Mouse (Mus musculus) liver, embryonic 14.5 days (tissue): ENCODE measurements around the gene Tbcc. TPM values are rescaled to one million over a fixed set of nuclear protein-coding genes. Genes with fewer than 3 reads are reported as not detected.
"Not testable (repeated sequence)": the region's sequence is repeated elsewhere in the genome, so short reads cannot be mapped to it uniquely, and the experiment has no call there.

ENCODE experiments used
- ATAC-seq: fragments of 200-750 bp; cut with Nextera tagmentation; 2 replicates; pipeline ENCODE4 v1.8.0; 2017; ENCODE audit warnings: moderate number of reproducible peaks, mild to moderate bottlenecking, moderate library complexity; ENCODE audit not compliant: insufficient read depth
- DNase-seq, 3 experiments: peaks; one replicate each; pipeline ENCODE4 v3.0.0-alpha.2; 2012 to 2013; ENCODE audit warnings: low read depth in 3 of 3, low spot score in 3 of 3
- H3K27ac ChIP-seq: fragments of 300-500 bp; sonication (generic); 2 replicates; pipeline ENCODE4 v1.5.1; 2014; ENCODE audit warnings: moderate library complexity, mild to moderate bottlenecking, control low read depth, inconsistent platforms
- H3K27me3 ChIP-seq: fragments of 300-500 bp; sonication (generic); 2 replicates; pipeline ENCODE4 v1.6.1; 2014; ENCODE audit warnings: mild to moderate bottlenecking, low read length, moderate library complexity; ENCODE audit not compliant: control insufficient read depth, insufficient read depth
- H3K36me3 ChIP-seq: fragments of 300-500 bp; sonication (generic); replicated peaks from 2 replicates; pipeline ENCODE4 v1.6.1; 2014; ENCODE audit warnings: low read depth; ENCODE audit not compliant: control insufficient read depth, insufficient read depth
- H3K4me1 ChIP-seq, 2 experiments: fragments of 200-500 bp in 1 of 2; fragments of 300-500 bp in 1 of 2; sonication (generic) in 1 of 2; replicated peaks; 2 replicates each; pipeline ENCODE4 v1.6.1; 2012 to 2014; ENCODE audit warnings: antibody characterized with exemption in 1 of 2, inconsistent platforms in 1 of 2, low read length in 1 of 2; ENCODE audit not compliant: control insufficient read depth in 2 of 2, insufficient read depth in 2 of 2
- H3K4me2 ChIP-seq: fragments of 300-500 bp; sonication (generic); 2 replicates; pipeline ENCODE4 v1.6.1; 2014; ENCODE audit warnings: low read depth, mild to moderate bottlenecking, control low read depth, moderate library complexity
- H3K4me3 ChIP-seq, 2 experiments: fragments of 200-500 bp in 1 of 2; fragments of 300-500 bp in 1 of 2; sonication (generic) in 1 of 2; 2 replicates each; pipeline ENCODE4 v1.5.1; 2012 to 2014; ENCODE audit warnings: low read depth in 2 of 2, low read length in 2 of 2, mild to moderate bottlenecking in 2 of 2, control low read depth in 1 of 2, inconsistent platforms in 1 of 2, moderate library complexity in 1 of 2; ENCODE audit not compliant: insufficient read depth in 1 of 2
- H3K9ac ChIP-seq: fragments of 300-500 bp; sonication (generic); replicated peaks from 2 replicates; pipeline ENCODE4 v1.6.1; 2014; ENCODE audit warnings: mild to moderate bottlenecking, control low read depth, moderate library complexity
- H3K9me3 ChIP-seq: fragments of 300-500 bp; sonication (generic); 2 replicates; pipeline ENCODE4 v1.6.1; 2016; ENCODE audit warnings: low read length, mixed read lengths; ENCODE audit not compliant: control insufficient read depth
- CTCF ChIP-seq: IDR thresholded peaks from 2 replicates; pipeline ENCODE4 v1.5.1; 2016; ENCODE audit warnings: antibody characterized with exemption, low read depth, control low read depth
- EP300 ChIP-seq: IDR thresholded peaks from 2 replicates; pipeline ENCODE4 v1.6.1; 2016; ENCODE audit warnings: antibody characterized with exemption, low read depth
- WGBS: fragments of 180-500 bp; shearing (Covaris S2); extraction: QIAGEN DNeasy Blood & Tissue Kit; methylation state at CpG from one replicate; pipeline ENCODE4 v1.1.7; 2014; ENCODE audit not compliant: insufficient replicate concordance; 5-methylcytosine and 5-hydroxymethylcytosine counted together
- polyA plus RNA-seq, 2 experiments: library from polyadenylated mRNA; depleted of rRNA in 1 of 2; stranded (reverse) in 1 of 2; unstranded in 1 of 2; fragments of >200 nt; fragmentation: Nextera tagmentation in 1 of 2; extraction: Ambion mirVana in 1 of 2; gene quantifications; 2 replicates each; pipeline versions ENCODE4 v1.2.1 to v1.2.3; 2012 to 2014

Tbcc gene
- polyA plus RNA-seq (2012; rRNA removed) (9.3 and 9.4 TPM in 2 replicates), polyA plus RNA-seq (2014; fragmentation: Nextera tagmentation; extraction: Ambion mirVana) (21.8 and 23.1 TPM in 2 replicates)

DNA sequence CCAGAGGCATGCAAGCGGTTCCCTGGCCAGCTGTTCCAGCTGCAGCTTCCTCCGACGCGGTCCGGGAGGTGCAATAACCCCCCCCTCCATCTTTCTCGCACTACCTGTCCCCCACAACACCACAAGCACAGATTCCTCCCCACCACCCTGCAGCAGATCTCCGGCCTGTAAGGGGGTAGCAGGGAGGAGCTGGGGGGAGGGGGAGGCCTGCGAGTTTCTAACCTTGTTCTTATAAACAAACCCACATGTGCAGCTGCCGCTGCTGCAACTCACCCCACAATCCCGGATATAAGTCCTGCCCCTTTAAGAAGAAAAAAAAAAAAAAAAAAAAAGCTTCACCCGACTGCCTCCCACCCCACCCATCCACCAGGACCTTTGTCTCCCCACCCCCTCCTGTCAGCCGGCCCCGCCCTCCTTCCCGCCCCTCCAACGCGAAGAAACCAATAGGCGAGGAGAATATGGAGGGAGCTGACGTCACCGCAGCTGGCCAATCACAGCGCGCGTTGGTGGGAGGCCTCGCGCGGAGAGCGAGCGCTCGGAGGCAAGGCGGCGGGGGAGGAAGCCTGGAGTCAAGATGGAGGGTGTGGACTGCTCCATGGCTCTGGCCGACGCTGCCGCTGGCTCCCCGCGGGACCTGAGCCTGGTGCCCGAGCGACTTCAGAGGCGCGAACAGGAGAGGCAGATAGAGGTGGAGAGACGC, at the start of gene Tbcc:
Gene Tbcc (plus strand): TSS at position 569 of the 700 bp plus-strand sequence.
- H3K27ac ChIP-seq: peak within 1 kb of the TSS; percentile 48
- peak within 1 kb of the TSS; percentile 97 for H3K4me2 ChIP-seq
- H3K9ac ChIP-seq: peak within 1 kb of the TSS; percentile 74
- H3K4me3 ChIP-seq: peak within 1 kb of the TSS; percentile 74 to 81
- H3K36me3 ChIP-seq: no peaks in the 10 kb centered on the region
- DNase-seq (peak; percentile 95 to 97 (median 96)), ATAC-seq (peak; percentile 88)
- no peaks in the 10 kb centered on the region for H3K9me3 ChIP-seq
- WGBS: under 1% methylated on average over 40 of the region's 40 CpGs
- no peak for TF ChIP-seq CTCF
- TF ChIP-seq EP300: no peak
- H3K4me1 ChIP-seq: peaks cover 26 to 34% of the 10 kb centered on the region in 2 experiments
- no peaks in the 10 kb centered on the region for H3K27me3 ChIP-seq

DNA sequence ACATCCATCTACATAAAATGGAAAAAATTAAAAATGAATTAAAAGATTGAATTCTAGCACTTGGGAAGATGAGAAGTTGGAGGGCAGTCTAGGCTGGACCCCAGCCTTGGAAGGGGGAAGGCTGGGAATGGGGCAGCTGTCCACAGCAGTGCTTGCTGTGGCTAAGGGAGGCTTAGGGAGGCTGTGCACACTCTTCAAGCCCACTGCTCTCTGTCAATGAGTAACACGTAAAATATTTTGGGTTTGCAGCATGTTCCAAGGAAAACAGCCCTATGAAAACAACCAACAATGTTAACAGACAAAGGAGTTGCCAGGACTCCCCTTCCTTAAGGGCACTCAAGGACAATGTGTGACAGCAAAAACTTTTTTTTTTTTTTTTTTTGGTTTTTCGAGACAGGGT, 47.5 kb upstream of the Tbcc start:
- WGBS: 54% methylated on average over 2 of the region's 2 CpGs

DNA sequence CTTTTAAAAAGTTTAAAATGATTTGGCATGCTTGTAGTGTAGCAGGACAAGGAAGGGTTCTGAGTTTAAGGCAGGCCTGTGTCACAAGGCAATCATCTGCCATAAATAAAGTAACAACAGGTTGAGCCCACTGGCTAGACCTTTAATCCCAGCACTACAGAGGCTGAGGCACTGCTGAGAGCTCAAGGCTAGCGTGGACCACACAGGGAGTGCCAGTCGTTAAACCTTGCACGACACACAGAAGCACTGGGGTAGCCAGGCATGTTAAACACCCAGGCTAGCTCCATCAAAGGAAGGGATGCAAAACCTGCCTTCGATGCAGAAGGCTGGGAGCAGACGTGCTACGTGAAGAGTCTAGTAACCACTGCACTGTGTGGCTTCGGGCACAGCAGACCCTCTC, 46.8 kb upstream of the Tbcc start:
- WGBS: 79% methylated on average over 7 of the region's 7 CpGs
- Histone ChIP-seq H3K27me3 (no peaks in the 10 kb centered on the region), H3K4me2 (no peak overlapping the region), H3K36me3 (no peaks in the 10 kb centered on the region), H3K9me3 (no peaks in the 10 kb centered on the region), H3K27ac (no peak overlapping the region), H3K9ac (no peak overlapping the region), H3K4me3 (no peak overlapping the region), H3K4me1 (no peaks in the 10 kb centered on the region)
- no peak for DNase-seq
- no peak for TF ChIP-seq EP300
- ATAC-seq: no peak

More for the DNA sequence above, 47.5 kb upstream of the Tbcc start:
- Histone ChIP-seq H3K36me3 (no peaks in the 10 kb centered on the region), H3K4me2 (no peak overlapping the region), H3K27ac (no peak overlapping the region), H3K9me3 (no peaks in the 10 kb centered on the region), H3K4me1 (peaks cover 2 to 6% of the 10 kb centered on the region in 2 experiments; a peak in 3 of 4 replicates), H3K27me3 (no peaks in the 10 kb centered on the region), H3K4me3 (no peak overlapping the region), H3K9ac (no peak overlapping the region)
- TF ChIP-seq EP300: no peak
- TF ChIP-seq CTCF: no peak
- no peak for ATAC-seq
- DNase-seq: no peak

DNA sequence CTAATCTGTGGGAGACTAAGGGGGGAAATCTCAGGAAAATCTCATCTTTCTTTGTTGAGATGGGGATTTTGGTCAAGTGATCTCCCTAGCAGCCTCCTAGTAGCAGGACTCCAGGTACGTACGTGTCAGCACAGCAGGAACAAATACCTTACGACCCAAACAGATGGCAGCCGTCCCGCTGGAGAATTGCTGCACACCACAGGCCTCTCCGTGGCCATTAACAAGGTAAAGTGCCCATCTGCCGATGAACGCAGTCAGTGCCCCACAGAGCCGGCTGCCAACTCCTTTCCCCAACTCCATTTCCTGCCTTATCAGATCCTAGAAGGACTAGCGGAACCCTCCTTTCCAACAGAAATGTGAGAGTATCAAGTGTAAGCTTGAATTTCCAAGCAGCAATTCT, 45.7 kb upstream of the Tbcc start:
- 79% methylated on average over 10 of the region's 10 CpGs for WGBS
- Histone ChIP-seq H3K4me3 (no peak overlapping the region), H3K36me3 (no peaks in the 10 kb centered on the region), H3K27ac (no peak overlapping the region), H3K27me3 (no peaks in the 10 kb centered on the region), H3K9ac (no peak overlapping the region), H3K4me1 (no peaks in the 10 kb centered on the region), H3K9me3 (no peaks in the 10 kb centered on the region), H3K4me2 (no peak overlapping the region)
- DNase-seq (no peak), ATAC-seq (no peak)
- TF ChIP-seq CTCF (no peak), EP300 (no peak)

DNA sequence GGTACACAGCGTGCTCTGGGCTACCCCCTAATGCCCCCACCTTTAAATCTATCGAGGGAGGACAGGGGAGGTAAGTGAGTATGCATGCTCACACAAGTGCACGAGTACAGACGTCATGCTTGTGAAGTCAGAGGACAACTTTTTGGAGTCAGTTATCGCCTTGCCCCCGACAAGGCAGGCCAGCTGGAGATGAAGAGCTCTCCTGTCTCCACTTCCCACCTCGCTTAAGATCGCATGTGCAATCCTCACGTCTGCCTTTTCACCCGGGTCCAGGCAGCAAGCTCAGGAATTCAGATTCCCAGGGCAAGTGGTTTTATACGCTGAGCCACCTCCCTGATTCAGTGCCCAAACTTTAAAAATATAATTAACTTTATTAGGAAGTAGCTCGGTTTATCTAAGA, 45.2 kb upstream of the Tbcc start:
- TF ChIP-seq EP300 (no peak), CTCF (no peak)
- 77% methylated on average over 12 of the region's 12 CpGs for WGBS

DNA sequence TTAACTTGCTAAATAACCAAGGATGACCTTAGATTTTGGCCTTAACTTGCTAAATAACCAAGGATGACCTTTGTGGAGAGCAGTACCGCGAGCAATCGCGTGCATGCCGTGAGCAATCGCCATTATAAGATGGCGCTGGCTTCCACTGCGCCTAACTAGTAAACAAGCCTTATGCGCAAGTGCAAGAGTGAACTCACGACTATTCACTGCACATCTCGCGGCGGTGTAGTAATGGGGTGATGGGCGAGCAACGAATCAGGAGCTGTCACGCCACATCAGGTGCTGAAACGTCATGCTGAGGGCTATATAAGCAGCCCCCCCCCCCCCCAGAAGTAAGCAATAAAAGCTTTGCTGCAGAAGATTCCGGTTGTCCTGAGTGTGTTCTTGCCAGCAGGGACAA, 43.9 kb upstream of the Tbcc start:
- not testable (repeated sequence) for H3K4me1 ChIP-seq, H3K4me2 ChIP-seq, H3K27me3 ChIP-seq, H3K36me3 ChIP-seq, H3K4me3 ChIP-seq, H3K27ac ChIP-seq, ATAC-seq, DNase-seq, H3K9me3 ChIP-seq, H3K9ac ChIP-seq
- WGBS: 91% methylated on average over 18 of the region's 18 CpGs

More for the DNA sequence above, 45.2 kb upstream of the Tbcc start:
- H3K27me3 ChIP-seq: no peaks in the 10 kb centered on the region
- H3K9me3 ChIP-seq: no peaks in the 10 kb centered on the region
- no peaks in the 10 kb centered on the region for H3K36me3 ChIP-seq
- no peak overlapping the region for H3K9ac ChIP-seq
- DNase-seq: no peak
- no peak overlapping the region for H3K27ac ChIP-seq
- no peak for ATAC-seq
- H3K4me3 ChIP-seq: no peak overlapping the region
- no peak overlapping the region for H3K4me2 ChIP-seq
- no peaks in the 10 kb centered on the region for H3K4me1 ChIP-seq
